Mouse (Mus musculus) forebrain, embryonic 12.5 days (tissue): ENCODE results near the gene Ncs1. TPM values are rescaled to one million over a fixed set of nuclear protein-coding genes. Genes with fewer than 3 reads are reported as not detected.

Experiments used
- ATAC-seq: fragments of 200-750 bp; cut with Nextera tagmentation; 2 replicates; pipeline ENCODE4 v1.8.0; 2017; ENCODE audit warnings: moderate TSS enrichment; ENCODE audit not compliant: low FRiP score
- H3K27ac ChIP-seq: fragments of 300-500 bp; sonication (generic); 2 replicates; pipeline ENCODE4 v1.5.1; 2016; ENCODE audit warnings: mild to moderate bottlenecking
- H3K27me3 ChIP-seq: fragments of 300-500 bp; sonication (generic); 2 replicates; pipeline ENCODE4 v1.6.1; 2016; ENCODE audit warnings: mild to moderate bottlenecking
- H3K36me3 ChIP-seq: fragments of 300-500 bp; sonication (generic); replicated peaks from 2 replicates; pipeline ENCODE4 v1.6.1; 2016; ENCODE audit warnings: mild to moderate bottlenecking
- H3K4me1 ChIP-seq: fragments of 300-500 bp; sonication (generic); 2 replicates; pipeline ENCODE4 v1.6.1; 2016
- H3K4me2 ChIP-seq: fragments of 300-500 bp; sonication (generic); 2 replicates; pipeline ENCODE4 v1.6.1; 2016; ENCODE audit warnings: mild to moderate bottlenecking, moderate library complexity
- H3K4me3 ChIP-seq: fragments of 300-500 bp; sonication (generic); replicated peaks from 2 replicates; pipeline ENCODE4 v1.5.1; 2016; ENCODE audit warnings: mild to moderate bottlenecking
- H3K9ac ChIP-seq: fragments of 300-500 bp; sonication (generic); 2 replicates; pipeline ENCODE4 v1.6.1; 2016; ENCODE audit warnings: mild to moderate bottlenecking
- H3K9me3 ChIP-seq: fragments of 300-500 bp; sonication (generic); 2 replicates; pipeline ENCODE4 v1.6.1; 2016
- WGBS: fragments of 180-500 bp; shearing (Covaris S2); methylation state at CpG from one replicate; pipeline ENCODE4 v1.1.7; 2016; 5-methylcytosine and 5-hydroxymethylcytosine counted together
- polyA plus RNA-seq: library from polyadenylated mRNA; unstranded; fragments of >200 nt; fragmentation: Nextera tagmentation; extraction: Ambion mirVana; gene quantifications from 2 replicates; pipeline ENCODE4 v1.2.1, GENCODE M21; 2016

Ncs1 gene
- polyA plus RNA-seq, 1 experiment from 2014 or later: 70.0 TPM

DNA sequence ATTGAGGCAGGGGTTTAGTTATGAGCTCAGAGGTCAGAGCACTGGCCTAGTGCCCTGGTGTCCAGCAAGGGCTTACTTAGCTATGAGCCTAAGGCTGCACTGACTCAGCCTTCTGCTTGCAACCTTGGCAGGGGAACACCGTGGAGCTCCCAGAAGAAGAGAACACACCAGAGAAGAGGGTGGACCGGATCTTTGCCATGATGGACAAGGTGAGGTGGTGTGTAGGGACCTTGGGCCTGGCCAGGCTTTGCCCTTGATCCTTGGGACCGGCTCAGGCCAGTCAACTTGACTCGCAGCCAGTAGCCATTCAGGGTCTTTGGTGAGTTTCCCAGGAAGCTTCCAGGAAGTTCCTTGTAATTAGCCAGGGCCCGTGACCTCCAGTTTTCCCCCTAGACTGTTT is 38.9 kb downstream of the Ncs1 start:
- no peak for ATAC-seq
- 94% methylated on average over 5 of the region's 5 CpGs for WGBS
- no peaks in the 10 kb centered on the region for H3K9me3 ChIP-seq
- no peaks in the 10 kb centered on the region for H3K4me1 ChIP-seq
- H3K36me3 ChIP-seq: peaks cover 82% of the 10 kb centered on the region
- no peak overlapping the region for H3K27ac ChIP-seq
- H3K4me3 ChIP-seq: no peak overlapping the region
- H3K9ac ChIP-seq: no peak overlapping the region
- H3K4me2 ChIP-seq: no peak overlapping the region
- no peaks in the 10 kb centered on the region for H3K27me3 ChIP-seq

DNA sequence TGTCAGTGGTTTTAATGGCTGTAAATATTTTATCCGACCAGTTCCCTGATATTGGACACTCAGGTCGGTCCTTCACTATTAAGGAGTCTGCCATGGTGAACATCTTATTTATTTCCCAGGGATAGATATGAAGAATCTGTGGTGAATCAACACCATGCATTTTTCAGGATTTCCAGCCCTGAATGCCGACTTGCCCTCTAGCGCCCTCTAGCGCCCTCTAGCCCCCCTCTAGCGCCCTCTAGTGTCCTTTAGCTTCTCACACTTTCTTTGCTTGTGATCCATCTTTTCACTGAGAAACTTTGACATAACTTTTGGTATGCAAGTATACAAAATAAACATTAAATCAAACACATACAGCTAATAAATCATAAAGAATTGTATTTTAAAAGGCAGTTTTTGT is 45.8 kb downstream of the Ncs1 start:
- no peaks in the 10 kb centered on the region for H3K9me3 ChIP-seq
- no peaks in the 10 kb centered on the region for H3K27me3 ChIP-seq
- H3K4me3 ChIP-seq: no peak overlapping the region
- 9% methylated on average over 6 of the region's 6 CpGs for WGBS
- H3K27ac ChIP-seq: no peak overlapping the region
- no peak for ATAC-seq
- H3K9ac ChIP-seq: no peak overlapping the region
- H3K36me3 ChIP-seq: peaks cover 49% of the 10 kb centered on the region
- H3K4me2 ChIP-seq: no peak overlapping the region
- H3K4me1 ChIP-seq: no peaks in the 10 kb centered on the region

DNA sequence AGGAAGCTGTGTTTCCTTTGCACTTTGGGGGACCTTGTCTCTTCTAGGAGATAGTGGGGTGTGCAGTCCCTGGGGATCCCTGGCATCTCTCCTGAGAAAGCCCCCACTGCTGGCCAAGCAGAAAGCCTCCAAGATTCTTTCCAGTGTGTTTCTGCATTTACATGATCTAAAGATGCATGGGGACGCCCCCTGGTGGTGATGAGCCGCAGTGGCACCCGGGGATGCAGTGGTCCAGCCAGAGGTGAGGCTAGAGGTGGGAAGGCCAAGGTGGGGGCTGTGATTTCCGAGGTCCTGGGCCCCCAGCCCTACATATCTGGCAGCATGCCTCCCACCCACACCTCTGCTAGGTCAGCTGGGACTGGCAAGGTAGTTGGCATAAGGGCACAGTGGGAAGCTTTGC is 49.4 kb downstream of the Ncs1 start:
- WGBS: 1% methylated on average over 4 of the region's 4 CpGs
- H3K9me3 ChIP-seq: no peaks in the 10 kb centered on the region

DNA sequence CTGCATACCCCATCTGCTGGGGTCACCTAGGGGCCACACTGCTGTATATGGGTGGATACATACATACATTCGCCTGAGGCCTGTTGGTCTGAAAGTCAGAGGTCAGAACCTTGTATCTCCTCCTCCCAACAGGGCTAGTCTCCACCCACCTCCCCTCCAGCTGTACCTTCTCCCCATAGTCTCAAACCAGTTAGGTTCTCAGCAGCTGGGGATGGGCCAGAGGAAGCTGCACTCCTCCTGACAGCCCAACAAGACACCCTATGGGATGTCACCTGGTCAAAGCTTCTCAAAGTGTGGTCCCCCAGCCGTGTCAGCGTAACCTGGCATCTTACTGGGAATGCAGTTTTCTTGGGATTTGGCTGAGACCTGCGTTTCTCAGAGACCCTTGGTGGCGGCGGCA is 50.8 kb downstream of the Ncs1 start:
- H3K27me3 ChIP-seq: no peaks in the 10 kb centered on the region
- 82% methylated on average over 6 of the region's 6 CpGs for WGBS
- no peak overlapping the region for H3K27ac ChIP-seq
- ATAC-seq: no peak
- H3K9ac ChIP-seq: no peak overlapping the region
- H3K9me3 ChIP-seq: no peaks in the 10 kb centered on the region
- peaks cover 10% of the 10 kb centered on the region; the same call in 1 of the 2 replicates for H3K36me3 ChIP-seq
- no peak overlapping the region for H3K4me2 ChIP-seq
- peaks cover 14% of the 10 kb centered on the region for H3K4me1 ChIP-seq
- no peak overlapping the region for H3K4me3 ChIP-seq

More for the DNA sequence above, 49.4 kb downstream of the Ncs1 start:
- Histone ChIP-seq H3K4me1 (peaks cover 14% of the 10 kb centered on the region), H3K27ac (no peak overlapping the region), H3K9ac (no peak overlapping the region), H3K36me3 (peaks cover 14% of the 10 kb centered on the region; the same call in 1 of the 2 replicates), H3K4me3 (no peak overlapping the region), H3K27me3 (no peaks in the 10 kb centered on the region), H3K4me2 (no peak overlapping the region)
- ATAC-seq: no peak

DNA sequence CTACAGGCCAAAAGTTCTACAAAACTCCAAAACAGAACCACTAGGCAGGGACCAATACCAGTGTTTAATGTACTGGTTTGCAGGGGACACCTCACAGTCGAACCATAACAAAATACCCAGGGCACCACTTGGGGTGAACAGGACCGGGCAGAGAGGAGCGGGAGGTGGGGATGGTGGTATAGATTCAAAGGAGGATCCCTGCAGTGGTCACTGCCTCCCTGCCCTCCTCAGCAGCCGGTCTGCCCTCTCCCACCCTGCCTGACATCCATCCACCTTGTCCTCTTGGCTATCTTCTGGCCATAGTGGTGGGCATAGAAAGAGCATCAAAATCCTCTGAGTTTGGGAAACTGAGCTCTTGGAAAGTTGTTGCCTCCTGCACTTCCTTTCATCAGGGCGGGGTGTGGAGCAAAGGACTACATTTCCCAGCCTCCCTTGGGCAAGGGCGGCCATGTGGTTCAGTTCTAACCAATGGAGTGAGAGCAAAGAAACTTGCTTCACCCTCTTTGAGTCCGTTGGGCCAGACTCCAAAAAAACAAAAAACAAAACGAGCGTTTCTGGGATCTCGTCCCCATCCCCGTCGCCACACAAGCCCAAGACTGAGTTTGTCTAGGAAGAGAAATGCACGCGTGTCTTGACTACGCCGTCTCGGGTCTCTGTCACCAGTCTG is 52.1 kb downstream of the Ncs1 start:
- H3K9me3 ChIP-seq: no peaks in the 10 kb centered on the region
- peaks cover 14% of the 10 kb centered on the region for H3K4me1 ChIP-seq
- under 1% methylated on average over 17 of the region's 17 CpGs for WGBS
- peaks cover 4% of the 10 kb centered on the region; the same call in 1 of the 2 replicates for H3K36me3 ChIP-seq
- peak overlapping the region; percentile 43 for H3K4me3 ChIP-seq
- peak overlapping the region; percentile 53 for H3K4me2 ChIP-seq
- no peak overlapping the region for H3K27ac ChIP-seq
- H3K27me3 ChIP-seq: no peaks in the 10 kb centered on the region
- H3K9ac ChIP-seq: peak overlapping the region; percentile 49; the same call in 1 of the 2 replicates
- ATAC-seq: peak; percentile 90

DNA sequence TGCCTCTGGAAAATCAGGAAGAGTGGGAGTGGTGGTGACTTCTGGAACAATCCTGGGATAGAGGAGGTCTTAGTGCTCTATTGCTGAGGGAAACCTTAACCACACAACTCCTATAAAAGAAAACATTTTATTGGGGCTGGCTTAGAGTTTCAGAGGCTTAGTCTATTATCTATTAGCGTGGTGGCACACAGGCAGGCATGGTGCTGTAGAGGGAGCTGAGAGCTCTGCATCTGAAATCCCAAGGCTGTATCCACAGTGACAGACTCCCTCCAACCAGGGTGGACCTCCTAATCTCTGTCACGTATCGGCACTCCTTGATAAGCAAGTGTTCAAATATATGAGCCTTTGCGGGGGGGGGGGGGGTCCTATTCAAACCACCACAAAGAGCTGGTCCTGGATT is 53.2 kb downstream of the Ncs1 start:
- WGBS: 35% methylated on average over 4 of the region's 4 CpGs

DNA sequence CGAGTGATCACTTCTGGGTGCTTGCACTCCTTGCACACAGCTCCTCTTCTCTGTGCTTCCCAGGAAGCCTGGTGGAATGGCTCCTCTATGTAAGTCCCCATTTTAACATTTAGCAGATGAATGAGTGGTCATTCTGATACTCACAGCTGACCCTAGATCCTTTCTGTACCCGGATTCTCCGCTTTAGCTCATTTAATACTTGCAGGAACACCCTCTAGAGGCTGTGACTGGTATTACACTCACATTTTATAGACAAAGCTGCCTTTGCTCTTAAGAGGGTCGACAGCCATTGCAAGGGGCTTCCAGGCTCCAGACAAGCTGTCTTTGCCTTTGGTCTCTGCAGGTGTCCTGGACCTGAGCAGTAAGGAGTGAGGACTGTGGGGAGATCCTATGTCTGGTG is 53.6 kb downstream of the Ncs1 start:
- H3K4me1 ChIP-seq: peaks cover 14% of the 10 kb centered on the region
- ATAC-seq: 0 out of 2 replicates have a peak, but pooled peaks have one; percentile 24
- no peak overlapping the region for H3K27ac ChIP-seq
- peak overlapping the region; percentile 53; the same call in 1 of the 2 replicates for H3K4me2 ChIP-seq
- H3K36me3 ChIP-seq: no peaks in the 10 kb centered on the region
- H3K4me3 ChIP-seq: no peak overlapping the region
- no peak overlapping the region for H3K9ac ChIP-seq
- no peaks in the 10 kb centered on the region for H3K9me3 ChIP-seq
- WGBS: 19% methylated on average over 4 of the region's 4 CpGs
- H3K27me3 ChIP-seq: no peaks in the 10 kb centered on the region

More for the DNA sequence above, 53.2 kb downstream of the Ncs1 start:
- peak overlapping the region; percentile 43 for H3K4me3 ChIP-seq
- no peaks in the 10 kb centered on the region for H3K36me3 ChIP-seq
- H3K27ac ChIP-seq: no peak overlapping the region
- ATAC-seq: no peak
- 0 out of 2 replicates have a peak overlapping the region, but pooled peaks have one; percentile 49 for H3K9ac ChIP-seq
- no peaks in the 10 kb centered on the region for H3K27me3 ChIP-seq
- H3K9me3 ChIP-seq: no peaks in the 10 kb centered on the region
- H3K4me1 ChIP-seq: peaks cover 14% of the 10 kb centered on the region
- peak overlapping the region; percentile 53 for H3K4me2 ChIP-seq

DNA sequence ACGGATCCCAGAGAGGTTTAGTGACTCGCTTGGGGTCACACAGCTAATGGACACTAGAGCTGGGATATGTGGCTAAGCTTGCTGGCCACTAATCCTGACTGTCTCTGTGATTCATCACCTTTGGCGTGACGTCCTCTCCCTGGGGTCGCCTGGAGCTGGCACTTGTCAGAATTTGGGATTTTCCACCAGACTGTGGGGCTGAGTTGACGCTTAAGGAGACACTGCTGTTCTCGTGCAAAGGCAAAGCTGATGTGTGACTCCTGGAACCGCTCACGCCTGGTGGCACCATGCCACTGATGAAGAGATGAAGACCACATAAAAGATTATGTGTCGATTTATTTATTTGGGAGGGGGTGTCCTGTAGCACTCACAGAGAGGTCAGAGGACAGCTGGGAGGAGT is 54.4 kb downstream of the Ncs1 start:
- no peak for ATAC-seq
- no peaks in the 10 kb centered on the region for H3K9me3 ChIP-seq

DNA sequence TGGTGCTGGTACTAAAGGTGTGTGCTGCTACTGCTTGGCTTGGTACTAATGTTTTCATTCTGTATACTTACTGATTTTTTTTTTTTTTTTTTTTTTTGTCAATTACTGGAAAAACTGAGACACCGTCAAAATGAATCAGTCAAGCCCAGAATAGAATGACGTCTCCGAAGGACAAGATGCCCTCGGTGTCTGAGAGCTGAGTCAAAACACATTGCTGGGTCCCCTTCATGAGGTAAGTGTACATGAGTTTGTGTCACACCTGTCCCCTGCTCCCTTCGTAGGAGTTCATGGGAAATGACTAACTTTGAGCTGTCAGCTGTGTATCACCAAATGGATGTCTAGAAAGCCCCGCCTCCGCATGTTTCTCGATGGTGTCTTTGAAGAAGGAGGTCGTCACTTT is 57.6 kb downstream of the Ncs1 start:
- WGBS: 84% methylated on average over 9 of the region's 9 CpGs
- Histone ChIP-seq H3K4me2 (no peak overlapping the region), H3K27me3 (no peaks in the 10 kb centered on the region), H3K9me3 (no peaks in the 10 kb centered on the region), H3K4me3 (no peak overlapping the region), H3K9ac (no peak overlapping the region), H3K4me1 (peaks cover 13% of the 10 kb centered on the region), H3K36me3 (no peaks in the 10 kb centered on the region), H3K27ac (no peak overlapping the region)
- ATAC-seq: no peak

More for the DNA sequence above, 54.4 kb downstream of the Ncs1 start:
- H3K4me1 ChIP-seq: peaks cover 14% of the 10 kb centered on the region
- H3K4me3 ChIP-seq: no peak overlapping the region
- H3K27ac ChIP-seq: no peak overlapping the region
- H3K36me3 ChIP-seq: no peaks in the 10 kb centered on the region
- no peak overlapping the region for H3K4me2 ChIP-seq
- H3K9ac ChIP-seq: no peak overlapping the region
- WGBS: 82% methylated on average over 10 of the region's 10 CpGs
- H3K27me3 ChIP-seq: no peaks in the 10 kb centered on the region

DNA sequence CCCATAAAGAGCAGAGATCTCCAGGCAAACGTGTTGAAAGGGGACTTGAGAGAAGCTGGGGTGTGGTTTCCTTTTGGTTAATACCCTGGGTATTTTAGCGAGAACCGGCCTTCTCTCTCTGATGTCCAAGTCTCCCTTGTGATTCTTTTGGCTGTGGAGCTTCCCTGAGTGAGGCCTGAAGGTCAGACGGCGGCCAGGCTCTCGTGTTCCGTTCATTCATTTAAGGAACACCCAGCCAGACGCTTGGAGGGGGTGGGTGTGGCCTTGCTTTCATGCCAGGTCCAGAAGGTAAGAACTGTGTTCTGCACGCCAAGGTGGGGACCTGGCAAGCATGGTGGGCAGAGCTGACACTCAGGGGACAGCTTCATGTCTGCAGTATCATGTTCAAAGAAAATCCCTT is 58.6 kb downstream of the Ncs1 start:
- Histone ChIP-seq H3K4me1 (peaks cover 5% of the 10 kb centered on the region; the same call in 1 of the 2 replicates), H3K4me3 (no peak overlapping the region), H3K36me3 (no peaks in the 10 kb centered on the region), H3K27ac (no peak overlapping the region), H3K4me2 (no peak overlapping the region), H3K27me3 (no peaks in the 10 kb centered on the region), H3K9ac (no peak overlapping the region), H3K9me3 (no peaks in the 10 kb centered on the region)
- no peak for ATAC-seq
- WGBS: 82% methylated on average over 9 of the region's 9 CpGs

DNA sequence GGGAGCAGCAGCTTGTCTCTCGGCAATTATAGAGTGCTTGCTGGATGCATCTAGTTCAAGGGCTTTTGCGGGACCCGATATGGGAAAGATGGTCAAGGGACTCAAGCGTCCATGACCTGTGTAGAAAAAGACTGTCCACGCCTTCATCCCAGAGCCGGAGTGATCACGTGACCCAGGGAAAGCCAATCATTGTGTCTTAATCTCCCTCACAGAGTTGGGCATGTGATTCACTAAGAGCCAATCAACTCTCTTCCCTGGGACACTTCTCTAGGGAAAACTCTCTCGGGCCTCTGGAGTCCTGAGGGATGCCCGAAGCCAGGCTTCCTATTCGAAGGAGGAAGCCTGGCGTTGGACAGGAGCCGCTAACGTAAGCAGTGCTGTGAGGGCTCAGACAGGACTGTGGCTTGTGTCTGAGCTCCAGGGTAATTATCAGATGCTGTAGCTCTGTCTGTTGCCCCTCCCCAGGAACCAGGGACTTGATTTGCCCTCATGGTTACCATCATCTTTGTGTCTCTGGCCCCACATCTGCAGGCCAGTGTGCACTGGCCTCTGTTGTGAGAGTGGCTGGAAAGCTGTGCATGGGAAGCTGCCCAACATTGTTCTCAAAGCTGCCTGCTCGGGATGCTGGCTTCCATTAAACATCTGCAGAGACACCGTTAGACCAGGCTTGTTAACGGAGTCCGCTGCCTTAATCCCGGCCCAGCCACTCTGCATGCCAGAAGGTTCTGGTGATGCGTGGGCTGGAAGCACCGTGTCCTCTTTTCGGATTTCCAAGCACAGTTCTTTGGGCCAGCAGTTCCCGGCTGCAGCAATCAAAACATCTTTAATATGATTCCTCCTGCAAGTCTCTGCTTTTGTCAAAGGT is 59.4 kb downstream of the Ncs1 start:
- Histone ChIP-seq H3K9me3 (no peaks in the 10 kb centered on the region), H3K9ac (no peak overlapping the region), H3K4me3 (no peak overlapping the region), H3K27ac (no peak overlapping the region), H3K4me1 (no peaks in the 10 kb centered on the region), H3K36me3 (no peaks in the 10 kb centered on the region), H3K4me2 (no peak overlapping the region), H3K27me3 (no peaks in the 10 kb centered on the region; the same call in 1 of the 2 replicates)
- 79% methylated on average over 22 of the region's 22 CpGs for WGBS
- no peak for ATAC-seq

DNA sequence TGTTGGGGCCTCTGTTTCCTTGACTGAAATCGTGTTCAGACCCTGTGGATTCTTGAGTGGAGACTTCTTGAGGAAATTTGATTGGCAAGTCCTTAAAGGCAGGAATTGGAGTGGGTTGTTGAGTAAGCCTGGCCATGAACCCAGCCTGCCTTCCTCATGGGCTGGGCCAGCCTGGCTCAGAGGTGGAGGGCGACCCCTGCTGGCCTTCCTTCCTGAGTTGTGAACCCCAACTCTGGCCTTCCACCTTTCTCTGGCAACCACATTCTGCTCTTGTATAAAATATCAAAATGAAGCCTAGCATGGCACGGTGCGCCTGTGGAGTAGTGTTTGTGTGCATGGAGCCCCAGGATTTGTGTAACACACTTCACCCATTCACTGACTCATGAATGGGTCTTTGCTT is 60.1 kb downstream of the Ncs1 start:
- no peaks in the 10 kb centered on the region for H3K9me3 ChIP-seq
- ATAC-seq: no peak
- no peak overlapping the region for H3K4me3 ChIP-seq
- no peaks in the 10 kb centered on the region for H3K36me3 ChIP-seq
- H3K4me2 ChIP-seq: no peak overlapping the region
- H3K4me1 ChIP-seq: no peaks in the 10 kb centered on the region
- no peak overlapping the region for H3K9ac ChIP-seq
- H3K27me3 ChIP-seq: no peaks in the 10 kb centered on the region; the same call in 1 of the 2 replicates
- 45% methylated on average over 4 of the region's 4 CpGs for WGBS
- H3K27ac ChIP-seq: no peak overlapping the region
